Mouse (Mus musculus) kidney, adult 2 months (tissue): Measurements from ENCODE around the gene Eed.

ENCODE experiments used
- CTCF ChIP-seq: fragments of 200-500 bp; conservative IDR thresholded peaks from 2 replicates; pipeline ENCODE4 v1.5.1; 2011; ENCODE audit warnings: low read depth, mild to moderate bottlenecking, control low read depth, low read length, moderate library complexity, mixed read lengths; ENCODE audit not compliant: insufficient read depth, insufficient read length
- POLR2A ChIP-seq: fragments of 200-500 bp; IDR thresholded peaks from one replicate; pipeline ENCODE4 v1.6.1; 2011; ENCODE audit warnings: low read depth, low read length, control low read depth

DNA sequence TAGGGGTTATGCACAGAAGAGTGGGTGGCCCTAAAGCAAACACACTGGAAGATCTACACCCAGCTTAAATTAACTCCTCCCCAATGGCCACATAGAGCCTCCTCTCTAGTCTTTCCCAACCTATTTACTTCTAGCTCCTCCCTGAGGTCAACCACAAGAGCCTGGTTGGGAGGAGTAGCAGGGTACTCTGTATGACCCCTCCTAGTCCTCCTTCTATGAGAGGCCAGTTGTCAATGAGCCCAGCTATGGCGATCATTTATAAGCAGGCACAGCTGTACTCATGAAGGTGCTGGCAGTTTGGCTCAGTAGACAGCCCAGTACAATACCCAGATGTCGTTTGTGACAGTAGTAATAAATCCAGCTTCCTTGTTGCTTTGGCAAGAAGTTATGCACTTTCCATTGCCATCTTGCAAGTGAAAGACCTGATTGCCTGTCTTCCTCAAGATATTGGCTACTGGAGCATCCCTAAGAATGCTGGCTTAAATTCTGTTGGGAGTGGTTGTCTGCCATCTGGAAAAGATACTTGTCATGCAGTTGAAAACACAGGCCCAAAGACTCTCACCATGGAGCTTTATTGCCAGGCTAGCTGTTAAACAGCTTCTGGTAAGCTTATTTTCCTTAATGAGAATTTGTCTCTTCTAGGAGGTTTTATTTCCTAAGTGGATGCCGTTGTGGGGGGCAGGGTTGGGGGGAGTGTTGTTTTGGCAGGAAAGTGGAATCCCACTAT lies 67.2 kb downstream of the Eed start:
- TF ChIP-seq CTCF (no peak), POLR2A (no peak)
